Mouse (Mus musculus): Measurements from ENCODE around the gene Gpn1. TPM values are rescaled to one million over a fixed set of nuclear protein-coding genes. Genes with fewer than 3 reads are reported as not detected.

Gene Gpn1
- polyA plus RNA-seq (2012; ENCODE audit: insufficient read depth, insufficient read length, missing spikeins) = 13.8 and 17.3 TPM in 2 replicates

DNA sequence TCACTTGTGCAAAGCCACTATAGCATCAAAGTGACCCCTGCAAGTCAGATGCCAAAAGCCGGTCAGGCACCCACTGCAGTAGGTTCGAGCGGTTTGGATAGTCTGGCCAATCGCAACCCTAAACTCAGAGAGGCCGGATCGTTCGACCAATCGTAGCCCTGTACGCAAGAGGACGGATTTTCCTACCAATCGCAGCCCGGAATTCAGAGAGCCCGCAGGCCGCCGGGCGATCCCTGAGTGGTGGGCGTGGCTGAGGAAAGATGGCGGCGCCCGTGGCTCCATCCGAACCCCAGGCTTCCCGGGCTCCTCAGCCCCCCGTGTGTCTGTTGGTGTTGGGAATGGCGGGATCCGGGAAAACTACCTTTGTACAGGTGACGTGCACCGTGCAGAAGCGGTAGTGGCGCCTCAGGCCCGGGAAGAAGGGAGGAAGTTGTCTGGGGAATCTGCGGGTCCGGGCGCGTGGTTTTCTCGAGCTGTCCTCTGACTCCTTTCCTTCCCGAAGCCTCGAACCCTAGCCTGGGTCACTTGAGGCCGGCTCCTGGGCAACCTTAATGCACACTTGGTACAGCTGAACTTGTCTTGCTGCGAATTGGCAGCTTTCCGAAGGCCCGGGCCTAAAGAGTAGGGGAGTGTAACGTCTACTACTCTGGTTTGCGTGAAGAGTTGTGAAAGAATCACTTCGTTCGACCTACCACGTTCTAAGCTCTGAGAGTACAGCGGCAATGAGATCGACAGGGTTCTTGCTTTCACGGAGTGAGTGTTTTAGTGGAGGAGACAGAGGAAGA lies at the start of gene Gpn1:
TSS of gene Gpn1 (plus strand) at position 229 of the 785 bp plus-strand sequence.
- Histone ChIP-seq H3K27ac (ENCODE audit: insufficient read depth, low read depth, low read length) (no peak within 1 kb of the TSS), H3K4me3 (ENCODE audit: insufficient read depth, low read length) (peak within 1 kb of the TSS; percentile 92)
- TF ChIP-seq CTCF (IDR thresholded peaks at IDR 0.05; ENCODE audit: low read depth, low read length) (no peak), POLR2A (IDR thresholded peaks at IDR 0.05; ENCODE audit: borderline replicate concordance, low read depth, low read length) (no peak)

DNA sequence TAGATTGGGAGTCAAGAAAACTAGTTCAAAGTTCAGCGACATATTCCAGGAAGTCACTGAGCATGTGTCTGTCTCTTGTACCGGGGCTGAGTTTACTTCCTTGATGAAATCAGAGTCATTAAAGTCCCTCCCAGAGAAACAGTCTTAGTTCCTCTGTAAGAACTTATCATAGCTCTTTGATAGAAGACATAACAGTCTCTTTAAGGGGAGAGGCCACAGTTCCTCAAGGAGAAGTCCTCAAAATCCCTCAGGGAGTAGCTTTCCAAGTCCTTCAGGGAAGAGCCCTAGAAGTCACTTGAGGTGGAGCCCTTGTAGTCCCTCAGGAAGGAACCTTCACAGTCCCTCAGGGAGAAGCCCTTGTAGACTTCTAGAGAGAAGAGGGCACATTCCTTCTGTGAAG lies 43.2 kb upstream of the Gpn1 start:
- Histone ChIP-seq H3K27ac (ENCODE audit: insufficient read depth, low read depth, low read length) (peak overlapping the region; percentile 85), H3K4me1 (ENCODE audit: control insufficient read depth, insufficient read depth, low read length) (peaks cover 19% of the 10 kb centered on the region), H3K4me3 (ENCODE audit: insufficient read depth, low read length) (no peak overlapping the region)
- no peak for TF ChIP-seq CTCF (IDR thresholded peaks at IDR 0.05; ENCODE audit: low read depth, low read length)
- TF ChIP-seq POLR2A (IDR thresholded peaks at IDR 0.05; ENCODE audit: borderline replicate concordance, low read depth, low read length) = no peak

More for the DNA sequence above, at the start of gene Gpn1:
- H3K4me1 ChIP-seq (ENCODE audit: control insufficient read depth, insufficient read depth, low read length) = peaks cover 7% of the 10 kb centered on the region

DNA sequence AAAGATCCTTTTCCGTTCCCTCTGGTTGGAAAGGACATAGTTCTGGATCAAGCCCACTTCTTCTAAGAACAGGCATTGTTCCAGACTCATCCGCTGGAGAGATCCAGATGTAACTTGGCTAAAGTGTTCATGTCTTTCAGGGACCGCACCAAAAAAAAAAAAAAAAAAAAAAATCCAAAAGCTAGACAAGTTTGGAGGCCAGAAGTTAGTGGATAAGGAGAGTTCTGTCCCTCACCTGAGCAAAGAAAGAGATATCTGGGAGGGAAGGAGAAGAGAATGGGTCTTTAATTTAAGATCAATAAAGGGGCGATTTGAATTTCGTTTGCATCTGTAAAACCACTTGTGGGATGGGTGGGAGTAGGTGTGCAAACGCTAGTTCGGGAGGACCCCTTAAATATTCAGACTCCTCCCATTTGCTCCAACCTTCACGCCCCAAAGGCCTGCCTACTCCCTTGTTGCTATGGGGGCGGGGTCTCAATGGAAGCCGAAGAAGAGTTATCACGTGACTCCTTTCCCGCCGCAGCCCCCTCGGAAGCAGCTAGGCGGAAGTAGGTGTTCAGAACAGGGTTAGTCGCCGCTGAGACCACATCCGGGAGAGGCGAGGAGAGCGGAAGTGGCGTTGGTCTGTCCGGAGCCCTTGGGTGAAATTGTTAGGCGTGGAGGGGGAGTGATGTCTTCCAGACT lies 42.5 kb upstream of the Gpn1 start, which contains the start of gene Zfp512:
TSS of gene Zfp512 (plus strand) at position 554 of the 684 bp plus-strand sequence.
- Histone ChIP-seq H3K27ac (ENCODE audit: insufficient read depth, low read depth, low read length) (peak within 1 kb of the TSS; percentile 85), H3K4me3 (ENCODE audit: insufficient read depth, low read length) (peak within 1 kb of the TSS; percentile 71), H3K4me1 (ENCODE audit: control insufficient read depth, insufficient read depth, low read length) (peaks cover 19% of the 10 kb centered on the region)
- TF ChIP-seq POLR2A (IDR thresholded peaks at IDR 0.05; ENCODE audit: borderline replicate concordance, low read depth, low read length) (no peak), CTCF (IDR thresholded peaks at IDR 0.05; ENCODE audit: low read depth, low read length) (no peak)

DNA sequence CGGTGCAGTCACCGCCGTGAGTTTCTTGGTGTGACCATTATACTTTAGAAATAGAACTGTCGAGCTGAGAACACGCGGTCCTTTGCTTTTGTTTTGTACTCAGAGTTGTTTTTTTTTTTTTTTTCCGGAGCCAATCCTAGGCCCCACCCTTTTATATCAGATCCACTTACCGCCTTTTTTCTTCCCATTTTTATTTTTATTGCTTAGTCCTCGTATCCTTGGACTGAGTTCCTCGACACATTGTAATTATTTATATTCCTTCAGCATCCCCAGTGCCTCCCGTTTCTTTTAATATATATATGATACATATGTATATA lies 42.0 kb upstream of the Gpn1 start:
- peak overlapping the region; percentile 78 for H3K27ac ChIP-seq (ENCODE audit: insufficient read depth, low read depth, low read length)
- peak overlapping the region; percentile 71 for H3K4me3 ChIP-seq (ENCODE audit: insufficient read depth, low read length)
- H3K4me1 ChIP-seq (ENCODE audit: control insufficient read depth, insufficient read depth, low read length) = peaks cover 19% of the 10 kb centered on the region
- TF ChIP-seq CTCF (IDR thresholded peaks at IDR 0.05; ENCODE audit: low read depth, low read length) = no peak
- 0 out of 2 replicates have a peak, but pooled peaks have one; percentile 33 for TF ChIP-seq POLR2A (IDR thresholded peaks at IDR 0.05; ENCODE audit: borderline replicate concordance, low read depth, low read length)

DNA sequence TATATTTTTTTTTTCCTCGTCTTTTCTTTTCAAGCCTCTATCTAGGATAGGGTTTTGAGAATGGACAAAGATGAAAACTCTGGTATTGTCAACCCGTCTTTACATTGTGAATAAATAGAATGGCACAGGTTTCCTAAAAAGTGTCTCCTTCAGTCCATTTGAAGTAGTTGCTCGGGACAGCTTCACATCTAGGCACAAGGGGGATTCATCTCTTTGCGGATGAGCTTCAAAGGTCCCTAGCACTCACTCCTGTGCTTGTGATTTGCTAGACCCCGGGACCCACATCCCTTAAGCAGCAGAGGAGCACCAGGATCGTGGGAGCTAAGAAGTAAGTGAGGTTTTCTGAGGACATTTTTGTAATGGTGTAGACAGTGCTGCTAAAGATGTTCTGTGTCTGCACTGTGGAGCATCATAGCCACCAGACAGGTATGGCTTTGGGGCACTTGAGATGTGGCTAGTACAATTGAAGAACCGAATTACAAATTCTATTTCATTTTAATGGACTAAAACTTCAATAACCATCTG lies 41.6 kb upstream of the Gpn1 start:
- no peak overlapping the region for H3K27ac ChIP-seq (ENCODE audit: insufficient read depth, low read depth, low read length)
- TF ChIP-seq CTCF (IDR thresholded peaks at IDR 0.05; ENCODE audit: low read depth, low read length) (no peak), POLR2A (IDR thresholded peaks at IDR 0.05; ENCODE audit: borderline replicate concordance, low read depth, low read length) (no peak)
- H3K4me1 ChIP-seq (ENCODE audit: control insufficient read depth, insufficient read depth, low read length) = peaks cover 19% of the 10 kb centered on the region
- peak overlapping the region; percentile 58 for H3K4me3 ChIP-seq (ENCODE audit: insufficient read depth, low read length)

DNA sequence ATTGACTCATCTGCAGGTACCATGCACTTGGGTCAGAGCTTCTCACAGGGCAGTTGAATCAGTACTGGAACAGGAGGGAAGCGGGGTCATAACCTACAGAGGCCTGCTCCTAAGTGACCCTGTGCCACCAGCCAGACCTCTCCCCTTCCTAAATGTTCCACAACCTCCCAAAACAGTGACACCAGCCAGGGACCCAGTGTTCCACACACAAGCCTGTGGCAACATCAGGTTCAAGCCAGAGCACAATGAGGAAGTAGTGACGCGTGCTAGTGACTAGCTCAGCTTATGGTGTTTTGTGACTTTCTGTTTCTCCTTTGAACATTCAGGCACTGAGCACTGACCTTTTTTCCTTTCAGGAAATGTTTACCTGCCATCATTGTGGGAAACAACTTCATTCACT lies 26.7 kb upstream of the Gpn1 start:
- peak overlapping the region; percentile 67 for H3K27ac ChIP-seq (ENCODE audit: insufficient read depth, low read depth, low read length)
- H3K4me3 ChIP-seq (ENCODE audit: insufficient read depth, low read length) = no peak overlapping the region
- no peak for TF ChIP-seq CTCF (IDR thresholded peaks at IDR 0.05; ENCODE audit: low read depth, low read length)
- TF ChIP-seq POLR2A (IDR thresholded peaks at IDR 0.05; ENCODE audit: borderline replicate concordance, low read depth, low read length) = 0 out of 2 replicates have a peak, but pooled peaks have one; percentile 23
- peaks cover 12% of the 10 kb centered on the region for H3K4me1 ChIP-seq (ENCODE audit: control insufficient read depth, insufficient read depth, low read length)

DNA sequence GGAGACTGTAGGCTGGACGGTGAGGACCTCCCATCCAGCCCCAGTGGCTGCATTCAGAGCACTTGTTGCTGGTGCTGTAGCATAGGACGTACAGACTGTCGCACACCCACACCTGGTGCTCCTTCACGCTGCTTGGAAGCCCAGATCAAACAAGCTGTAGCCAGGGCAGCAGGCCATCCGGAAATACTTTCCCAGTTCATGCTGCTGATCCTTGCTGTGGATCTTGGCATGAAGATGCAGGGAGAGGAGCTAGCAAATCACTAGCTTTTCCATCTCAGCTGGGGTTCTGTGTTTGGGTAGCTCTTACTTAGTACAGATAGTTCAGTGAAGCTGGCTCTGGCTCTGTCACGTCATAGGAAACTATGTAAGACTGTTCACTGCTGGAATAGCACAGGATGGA lies 24.8 kb upstream of the Gpn1 start:
- Histone ChIP-seq H3K4me1 (ENCODE audit: control insufficient read depth, insufficient read depth, low read length) (peaks cover 12% of the 10 kb centered on the region), H3K4me3 (ENCODE audit: insufficient read depth, low read length) (no peak overlapping the region), H3K27ac (ENCODE audit: insufficient read depth, low read depth, low read length) (no peak overlapping the region)
- TF ChIP-seq CTCF (IDR thresholded peaks at IDR 0.05; ENCODE audit: low read depth, low read length) = no peak
- no peak for TF ChIP-seq POLR2A (IDR thresholded peaks at IDR 0.05; ENCODE audit: borderline replicate concordance, low read depth, low read length)

DNA sequence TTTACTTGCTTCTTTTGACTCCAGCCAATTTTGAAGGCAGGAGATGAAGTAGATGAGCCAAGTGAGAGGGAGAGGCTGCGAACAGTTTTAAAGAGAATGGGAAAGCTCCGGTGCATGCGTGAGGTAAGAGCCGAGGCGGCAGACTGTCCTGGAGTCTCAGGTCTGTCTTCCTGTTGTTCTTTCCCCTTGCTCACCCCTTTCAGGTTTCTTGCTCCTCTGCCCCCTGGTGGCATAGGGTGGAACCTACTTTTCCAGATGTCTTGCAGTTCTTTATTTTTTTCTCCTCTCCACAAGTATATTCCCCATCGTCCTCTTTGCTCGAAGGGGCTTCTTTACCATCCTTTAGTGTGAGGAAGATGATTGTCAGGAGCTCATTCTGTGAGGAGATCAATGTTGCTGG lies 24.2 kb upstream of the Gpn1 start:
- TF ChIP-seq CTCF (IDR thresholded peaks at IDR 0.05; ENCODE audit: low read depth, low read length) (peak; percentile 41), POLR2A (IDR thresholded peaks at IDR 0.05; ENCODE audit: borderline replicate concordance, low read depth, low read length) (no peak)
- H3K4me1 ChIP-seq (ENCODE audit: control insufficient read depth, insufficient read depth, low read length) = peaks cover 12% of the 10 kb centered on the region
- H3K27ac ChIP-seq (ENCODE audit: insufficient read depth, low read depth, low read length) = no peak overlapping the region
- H3K4me3 ChIP-seq (ENCODE audit: insufficient read depth, low read length) = no peak overlapping the region

DNA sequence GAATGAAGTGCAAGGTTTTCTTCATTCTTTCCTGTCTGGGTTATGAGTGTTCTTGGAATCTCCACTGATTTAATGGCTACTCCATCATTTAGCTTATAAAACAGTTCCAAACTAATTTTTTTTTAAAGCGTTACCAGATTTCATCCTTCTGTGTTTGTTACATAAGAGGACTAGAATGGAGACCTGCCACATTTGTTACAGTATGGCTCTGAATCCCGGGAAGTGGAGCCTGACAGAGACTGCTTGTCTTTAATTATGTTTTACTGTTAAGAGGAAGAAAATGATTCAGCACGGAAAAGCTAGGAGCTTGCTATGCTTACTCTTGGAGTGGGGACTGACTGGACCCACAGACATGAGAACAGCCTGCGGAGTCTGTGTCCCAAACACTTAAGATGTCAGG lies 14.0 kb upstream of the Gpn1 start:
- TF ChIP-seq CTCF (IDR thresholded peaks at IDR 0.05; ENCODE audit: low read depth, low read length) (no peak), POLR2A (IDR thresholded peaks at IDR 0.05; ENCODE audit: borderline replicate concordance, low read depth, low read length) (no peak)
- Histone ChIP-seq H3K4me3 (ENCODE audit: insufficient read depth, low read length) (no peak overlapping the region), H3K27ac (ENCODE audit: insufficient read depth, low read depth, low read length) (no peak overlapping the region), H3K4me1 (ENCODE audit: control insufficient read depth, insufficient read depth, low read length) (no peaks in the 10 kb centered on the region)

DNA sequence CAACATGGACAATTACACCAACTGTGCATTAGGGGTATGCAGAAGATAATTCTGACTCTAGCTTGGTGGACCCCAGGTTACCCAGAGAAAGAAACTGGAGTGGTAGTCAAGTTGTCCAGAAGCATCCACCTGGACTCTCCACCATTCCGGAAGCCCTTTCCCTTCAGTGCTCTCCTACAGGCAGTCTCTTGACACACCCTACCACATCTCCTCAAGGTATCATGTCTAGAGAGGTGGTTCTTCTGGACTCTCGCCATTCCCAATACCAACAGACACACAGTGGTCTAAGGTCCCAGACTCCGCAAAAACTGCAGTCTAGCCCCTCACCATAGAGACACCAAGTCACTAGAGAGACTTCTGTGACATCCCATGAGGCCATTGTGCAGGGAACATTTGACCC lies 9.1 kb upstream of the Gpn1 start, which contains the start of gene 4930548H24Rik:
TSS of gene 4930548H24Rik (plus strand) at position 301 of the 400 bp plus-strand sequence.
- H3K27ac ChIP-seq (ENCODE audit: insufficient read depth, low read depth, low read length) = no peak within 1 kb of the TSS
- H3K4me1 ChIP-seq (ENCODE audit: control insufficient read depth, insufficient read depth, low read length) = peaks cover 8% of the 10 kb centered on the region
- TF ChIP-seq POLR2A (IDR thresholded peaks at IDR 0.05; ENCODE audit: borderline replicate concordance, low read depth, low read length) (no peak), CTCF (IDR thresholded peaks at IDR 0.05; ENCODE audit: low read depth, low read length) (no peak)
- H3K4me3 ChIP-seq (ENCODE audit: insufficient read depth, low read length) = no peak within 1 kb of the TSS

Data from bone marrow macrophage, adult 2 months (primary cell).